Mouse (Mus musculus) forelimb bud, embryonic 11.5 days (tissue): ENCODE data around the gene Plek.

ENCODE experiments used
- DNase-seq: peaks from one replicate; pipeline ENCODE4 v3.0.0-alpha.2; 2012; ENCODE audit warnings: low read depth, low spot score

Gene Plek

GRCm38 (mm10) chr11:16950226-16950975, 101.8 kb downstream of the Plek start:
- no peak for DNase-seq

- DNase-seq, result no peak
Measured at GRCm38 (mm10) chr11:16948756-16949155, 103.4 kb downstream of the Plek start.

- no peak for DNase-seq
Measured at GRCm38 (mm10) chr11:16943016-16943415, 109.2 kb downstream of the Plek start.

- DNase-seq, result no peak
Measured at GRCm38 (mm10) chr11:16941973-16942452, 110.2 kb downstream of the Plek start.

GRCm38 (mm10) chr11:16941103-16941793, 110.9 kb downstream of the Plek start:
- no peak for DNase-seq

GRCm38 (mm10) chr11:16935577-16936236, 116.5 kb downstream of the Plek start:
- DNase-seq, result no peak

- DNase-seq, result no peak
Measured at GRCm38 (mm10) chr11:16932159-16932558, 120.0 kb downstream of the Plek start.
